Mouse (Mus musculus): Measurements from ENCODE around the gene Prpf8.

- TF ChIP-seq CTCF (conservative IDR thresholded peaks at IDR 0.05; ENCODE audit: low read length), result no peak
- TF ChIP-seq NANOG (IDR thresholded peaks at IDR 0.05; ENCODE audit: borderline replicate concordance, low read length), result no peak
Measured at GRCm38 (mm10) chr11:75486601-75487285, at the start of gene Prpf8.

Measured in E14TG2a.4 (cell line).